Mouse (Mus musculus) spleen, adult 2 months (tissue): Measurements from ENCODE around the gene Lrmda. TPM values are rescaled to one million over a fixed set of nuclear protein-coding genes. Genes with fewer than 3 reads are reported as not detected.

Source experiments
- DNase-seq, 2 experiments: peaks; one replicate each; pipeline versions ENCODE4 v3.0.0 to v3.0.0-alpha.2; 2012 to 2021; ENCODE audit warnings: low spot score in 2 of 2, low read depth in 1 of 2
- H3K27ac ChIP-seq: fragments of 200-500 bp; 2 replicates; pipeline ENCODE4 v1.5.1; 2012; ENCODE audit warnings: low read length, inconsistent platforms; ENCODE audit not compliant: insufficient read depth
- H3K27me3 ChIP-seq: fragments of 200-500 bp; 2 replicates; pipeline ENCODE4 v1.6.1; 2012; ENCODE audit warnings: mild to moderate bottlenecking, moderate library complexity, low read length, inconsistent platforms; ENCODE audit not compliant: control insufficient read depth, insufficient read depth
- H3K36me3 ChIP-seq: fragments of 200-500 bp; 2 replicates; pipeline ENCODE4 v1.6.1; 2012; ENCODE audit warnings: mild to moderate bottlenecking, low read length, inconsistent platforms; ENCODE audit not compliant: control insufficient read depth, insufficient read depth
- H3K4me1 ChIP-seq: fragments of 200-500 bp; 2 replicates; pipeline ENCODE4 v1.6.1; 2011; ENCODE audit warnings: inconsistent platforms; ENCODE audit not compliant: control insufficient read depth, insufficient read depth, insufficient read length
- H3K4me3 ChIP-seq: fragments of 200-500 bp; 2 replicates; pipeline ENCODE4 v1.5.1; 2011; ENCODE audit warnings: mild to moderate bottlenecking, inconsistent platforms; ENCODE audit not compliant: insufficient read depth, insufficient read length; ENCODE audit errors: extremely low read depth
- CTCF ChIP-seq: fragments of 200-500 bp; IDR thresholded peaks from 2 replicates; pipeline ENCODE4 v1.5.1; 2011; ENCODE audit warnings: mild to moderate bottlenecking, inconsistent platforms; ENCODE audit not compliant: insufficient read depth, insufficient read length, insufficient replicate concordance; ENCODE audit errors: extremely low read depth
- POLR2A ChIP-seq: fragments of 200-500 bp; IDR thresholded peaks from 2 replicates; pipeline ENCODE4 v1.6.1; 2011; ENCODE audit warnings: low read depth, low read length, inconsistent platforms
- WGBS: fragments of 180-500 bp; shearing (Covaris S2); methylation state at CpG from one replicate; pipeline ENCODE4 v1.1.7; 2018; 5-methylcytosine and 5-hydroxymethylcytosine counted together
- polyA plus RNA-seq: library from polyadenylated mRNA; depleted of rRNA; stranded (reverse); fragments of >200 nt; gene quantifications from 2 replicates; pipeline ENCODE4 v1.2.3, GENCODE M21; 2012

Lrmda gene
- polyA plus RNA-seq, 1 experiment: 0.37 TPM

DNA sequence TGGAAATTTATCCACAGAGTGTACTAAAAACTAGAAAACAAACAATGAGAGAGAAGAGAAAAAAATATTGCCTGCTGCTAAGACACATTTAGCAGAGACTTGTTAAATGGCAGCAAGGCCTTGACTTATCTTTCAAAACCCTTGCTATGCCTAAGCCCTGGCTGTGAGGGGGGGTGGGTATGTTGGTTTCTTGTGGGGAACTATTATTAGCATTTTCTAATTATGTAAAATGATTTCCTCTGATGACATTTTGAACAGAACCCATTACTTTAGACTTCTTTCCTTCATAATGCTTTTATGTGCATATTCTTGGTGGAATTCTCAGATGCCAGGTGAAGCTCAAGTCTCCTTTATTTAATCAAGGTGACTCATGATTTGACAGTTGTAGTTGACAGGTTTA lies 824.5 kb downstream of the Lrmda start:
- Histone ChIP-seq H3K4me1 (no peaks in the 10 kb centered on the region), H3K4me3 (no peak overlapping the region), H3K36me3 (no peaks in the 10 kb centered on the region), H3K27ac (no peak overlapping the region), H3K27me3 (no peaks in the 10 kb centered on the region)
- TF ChIP-seq CTCF (no peak), POLR2A (no peak)
- DNase-seq: no peak

DNA sequence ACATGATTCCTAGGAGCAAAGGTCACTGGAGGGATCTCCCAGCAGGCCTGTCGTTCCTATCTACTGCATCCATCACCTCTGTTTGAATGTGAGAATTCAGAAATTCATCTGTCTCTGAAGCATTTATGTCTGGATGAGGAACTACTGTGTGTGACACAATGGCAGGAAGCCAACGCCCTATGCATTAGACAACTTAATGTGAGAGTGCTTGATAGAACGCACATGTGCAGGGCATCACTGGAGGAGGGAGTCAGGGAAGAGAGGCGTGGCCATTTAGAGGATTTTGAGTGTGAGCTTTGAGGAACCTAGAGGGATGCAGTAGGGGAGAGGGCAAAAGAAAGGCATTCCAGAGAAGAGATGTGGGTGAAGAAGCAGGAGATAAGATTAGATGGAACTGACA lies 825.9 kb downstream of the Lrmda start:
- Histone ChIP-seq H3K36me3 (no peaks in the 10 kb centered on the region), H3K27me3 (no peaks in the 10 kb centered on the region), H3K4me1 (no peaks in the 10 kb centered on the region), H3K27ac (no peak overlapping the region), H3K4me3 (no peak overlapping the region)
- no peak for TF ChIP-seq POLR2A
- no peak for TF ChIP-seq CTCF
- 72% methylated on average over 4 of the region's 4 CpGs for WGBS
- DNase-seq: no peak

DNA sequence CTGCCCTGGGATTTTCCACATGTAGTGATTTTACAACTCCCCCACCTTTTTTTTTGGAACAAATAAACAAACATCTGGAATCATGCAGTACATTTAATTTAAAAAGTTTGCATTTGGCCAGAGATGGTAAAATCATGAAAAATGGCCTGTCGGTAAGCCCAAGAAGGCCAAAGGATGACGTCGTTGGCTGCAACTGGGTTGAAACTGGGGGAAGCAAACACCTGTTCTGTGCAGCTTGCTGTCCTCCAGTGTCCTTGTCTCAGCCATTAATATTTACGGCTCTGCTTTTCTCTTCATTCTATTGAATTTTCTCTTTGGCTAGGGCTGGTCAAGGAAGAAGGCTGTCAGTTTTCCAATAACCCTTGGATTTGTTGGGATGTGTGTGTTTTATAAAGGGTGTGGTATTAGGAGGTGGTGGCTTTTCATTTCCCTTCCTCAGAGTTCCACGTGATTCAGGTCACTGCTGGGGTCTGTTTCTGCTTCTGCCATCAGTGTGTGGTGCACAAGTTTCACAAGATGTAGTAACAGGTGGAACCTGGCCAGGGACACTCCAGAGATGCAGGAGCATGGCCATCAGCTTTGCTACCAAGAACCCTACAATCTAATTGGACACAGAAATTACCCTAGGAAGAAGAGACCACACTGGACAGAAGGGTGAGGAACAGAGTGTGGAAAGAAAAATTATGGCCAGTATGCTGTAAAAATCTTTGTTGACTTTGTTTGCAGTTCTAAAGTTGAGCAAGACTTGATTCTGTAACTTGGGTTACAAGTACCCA lies 827.7 kb downstream of the Lrmda start:
- 84% methylated on average over 5 of the region's 5 CpGs for WGBS
- TF ChIP-seq POLR2A: no peak
- TF ChIP-seq CTCF: no peak
- H3K4me1 ChIP-seq: no peaks in the 10 kb centered on the region
- H3K27ac ChIP-seq: no peak overlapping the region
- DNase-seq: no peak
- H3K27me3 ChIP-seq: no peaks in the 10 kb centered on the region
- H3K36me3 ChIP-seq: no peaks in the 10 kb centered on the region
- no peak overlapping the region for H3K4me3 ChIP-seq

DNA sequence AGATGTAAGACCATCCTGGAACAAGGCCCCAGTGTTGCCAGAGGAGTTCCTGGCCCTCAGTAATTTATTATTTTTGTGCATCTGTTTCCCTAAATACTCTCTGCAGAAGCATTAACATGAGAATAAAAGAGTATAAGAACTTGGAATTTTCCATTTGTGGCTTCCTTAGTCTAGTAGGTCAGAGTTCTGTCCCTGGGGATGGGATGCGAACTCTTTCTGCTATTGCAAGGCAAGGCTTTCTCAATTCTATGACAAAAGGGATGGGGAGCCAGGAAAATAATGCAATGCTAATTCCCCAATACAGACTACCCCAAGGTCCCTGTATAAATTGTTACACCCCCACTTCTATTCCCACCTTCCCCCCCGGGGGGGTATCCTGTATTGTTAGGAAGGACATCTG lies 829.6 kb downstream of the Lrmda start:
- DNase-seq: no peak
- Histone ChIP-seq H3K4me3 (no peak overlapping the region), H3K27me3 (no peaks in the 10 kb centered on the region), H3K27ac (no peak overlapping the region), H3K36me3 (no peaks in the 10 kb centered on the region), H3K4me1 (no peaks in the 10 kb centered on the region)
- no peak for TF ChIP-seq CTCF
- no peak for TF ChIP-seq POLR2A
- 90% methylated on average over 2 of the region's 2 CpGs for WGBS

DNA sequence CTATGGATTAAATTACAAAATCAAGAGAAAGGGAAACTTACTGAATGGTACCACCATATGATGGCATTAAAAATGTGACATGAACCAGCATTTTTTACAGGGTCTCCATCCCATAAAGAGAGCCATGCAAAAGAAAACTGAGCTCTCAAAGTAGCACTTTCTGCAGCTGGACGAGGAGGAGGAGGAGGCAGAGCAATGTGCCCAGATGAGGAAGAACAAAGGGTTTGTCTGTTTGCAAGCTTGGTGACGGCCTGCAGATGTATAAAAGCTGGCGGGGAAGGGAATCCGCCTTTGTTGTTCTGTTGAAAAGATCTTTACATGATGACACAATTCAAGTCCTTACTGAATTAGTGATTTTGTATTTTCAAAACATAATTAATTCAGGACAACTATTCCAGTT lies 841.1 kb downstream of the Lrmda start:
- TF ChIP-seq CTCF (no peak), POLR2A (no peak)
- no peaks in the 10 kb centered on the region for H3K4me1 ChIP-seq
- no peak overlapping the region for H3K27ac ChIP-seq
- 84% methylated on average over 4 of the region's 4 CpGs for WGBS
- no peak overlapping the region for H3K4me3 ChIP-seq
- H3K36me3 ChIP-seq: no peaks in the 10 kb centered on the region
- no peaks in the 10 kb centered on the region for H3K27me3 ChIP-seq
- DNase-seq: no peak

DNA sequence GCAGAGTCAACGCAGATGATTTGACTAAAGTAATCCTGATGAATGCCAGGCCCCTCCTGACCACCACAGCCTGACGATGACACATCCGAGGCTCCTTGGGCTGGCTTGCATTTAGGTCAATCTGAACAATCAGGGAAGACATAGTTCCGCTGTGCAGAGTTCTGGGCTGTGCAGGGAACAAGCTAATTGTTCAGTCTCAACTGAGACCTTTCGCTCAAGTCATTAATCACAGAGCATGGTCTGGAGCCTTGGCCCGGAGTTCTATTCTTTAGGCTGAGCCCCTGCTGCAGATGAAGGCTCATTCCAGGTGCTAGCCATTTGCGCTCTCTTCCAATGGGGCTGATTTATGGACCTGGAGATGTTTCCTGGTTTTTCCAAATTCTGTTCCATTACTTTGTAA lies 844.6 kb downstream of the Lrmda start:
- WGBS: 82% methylated on average over 7 of the region's 7 CpGs
- no peak for TF ChIP-seq POLR2A
- Histone ChIP-seq H3K27ac (no peak overlapping the region), H3K4me3 (no peak overlapping the region), H3K36me3 (no peaks in the 10 kb centered on the region), H3K4me1 (no peaks in the 10 kb centered on the region), H3K27me3 (no peaks in the 10 kb centered on the region)
- no peak for DNase-seq

DNA sequence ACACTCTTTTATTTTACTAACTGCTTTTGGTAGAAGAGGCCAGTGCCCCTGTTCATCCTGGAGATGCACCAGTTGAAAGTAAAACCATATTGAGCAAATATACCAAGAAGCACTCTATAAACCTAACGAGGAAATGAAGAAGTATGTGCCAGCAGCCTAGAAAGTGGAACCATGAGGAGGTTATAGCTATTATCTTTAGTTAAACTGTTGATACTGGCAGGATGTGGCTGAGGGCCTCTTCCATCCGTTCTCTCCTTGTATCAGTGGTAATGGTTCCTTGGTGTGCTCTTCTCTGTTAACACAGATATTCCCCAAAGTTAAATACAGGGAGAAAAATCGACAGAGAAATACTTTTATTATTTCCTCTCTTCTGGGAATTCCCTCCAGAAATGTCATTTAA lies 855.1 kb downstream of the Lrmda start:
- no peaks in the 10 kb centered on the region for H3K36me3 ChIP-seq
- H3K27me3 ChIP-seq: no peaks in the 10 kb centered on the region
- DNase-seq: no peak
- no peaks in the 10 kb centered on the region for H3K4me1 ChIP-seq
- TF ChIP-seq POLR2A (no peak), CTCF (no peak)
- no peak overlapping the region for H3K4me3 ChIP-seq
- H3K27ac ChIP-seq: no peak overlapping the region
- 36% methylated on average over 3 of the region's 3 CpGs for WGBS

DNA sequence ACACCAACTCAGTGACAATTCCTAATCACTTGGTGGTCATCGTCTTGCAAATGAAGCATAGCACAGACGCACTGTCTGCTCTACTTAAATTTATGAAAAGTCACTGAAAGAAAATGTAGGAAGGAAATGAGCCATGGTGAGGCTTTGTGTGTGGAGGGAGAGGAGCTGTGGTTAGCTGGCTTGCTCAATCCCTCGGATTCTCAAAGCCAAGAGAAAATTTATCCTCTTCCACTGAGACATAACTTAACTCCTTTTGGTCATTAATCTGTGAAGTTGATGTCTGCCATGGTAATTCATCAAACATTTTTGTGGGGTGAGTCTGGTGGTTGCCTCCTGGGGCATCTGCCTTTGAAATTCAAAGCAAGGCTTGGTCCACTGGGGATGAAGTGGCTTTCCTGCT lies 867.7 kb downstream of the Lrmda start:
- H3K27me3 ChIP-seq: no peaks in the 10 kb centered on the region
- 16% methylated on average over 3 of the region's 3 CpGs for WGBS
- no peak overlapping the region for H3K4me3 ChIP-seq
- no peaks in the 10 kb centered on the region for H3K4me1 ChIP-seq
- no peak for DNase-seq
- no peaks in the 10 kb centered on the region for H3K36me3 ChIP-seq
- TF ChIP-seq CTCF: no peak
- no peak for TF ChIP-seq POLR2A
- H3K27ac ChIP-seq: no peak overlapping the region
